Mouse (Mus musculus): ENCODE measurements around the gene Chchd5.

DNA sequence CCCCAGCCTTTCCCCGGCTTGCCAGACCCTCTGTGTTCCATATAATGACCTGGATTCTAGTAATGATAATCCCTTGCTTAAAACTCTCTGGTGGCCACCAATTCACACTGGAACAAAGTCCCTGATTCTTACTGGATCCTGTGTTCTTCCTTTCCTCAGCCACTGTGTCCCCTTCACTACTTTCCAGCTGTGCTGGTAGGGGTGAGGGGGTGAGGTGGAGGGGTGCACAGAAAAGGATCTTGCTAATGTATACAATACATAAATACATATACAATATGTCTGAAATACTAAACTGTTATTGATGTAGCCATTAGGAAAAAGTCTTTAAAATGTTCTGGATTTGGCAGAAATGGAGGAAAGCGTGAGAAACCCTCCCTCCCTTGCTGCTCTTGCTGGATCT lies 1.3 kb downstream of the Chchd5 start:
- TF ChIP-seq CTCF (IDR thresholded peaks at IDR 0.05; ENCODE audit: low read depth, low read length) (no peak), POLR2A (IDR thresholded peaks at IDR 0.05; ENCODE audit: extremely low read depth, insufficient read depth, low read length) (no peak)

Data from liver, adult 2 months (tissue).